Mouse (Mus musculus): Measurements from ENCODE around the gene Ubqln1. TPM values are rescaled to one million over a fixed set of nuclear protein-coding genes. Genes with fewer than 3 reads are reported as not detected.
A peak's percentile ranks its signal among the peaks of the same experiment; 100 is the strongest.
"Not testable (repeated sequence)": the region's sequence is repeated elsewhere in the genome, so short reads cannot be mapped to it uniquely, and the experiment has no call there.

The Ubqln1 gene
- polyA plus RNA-seq, 1 experiment, result 95.2 TPM

DNA sequence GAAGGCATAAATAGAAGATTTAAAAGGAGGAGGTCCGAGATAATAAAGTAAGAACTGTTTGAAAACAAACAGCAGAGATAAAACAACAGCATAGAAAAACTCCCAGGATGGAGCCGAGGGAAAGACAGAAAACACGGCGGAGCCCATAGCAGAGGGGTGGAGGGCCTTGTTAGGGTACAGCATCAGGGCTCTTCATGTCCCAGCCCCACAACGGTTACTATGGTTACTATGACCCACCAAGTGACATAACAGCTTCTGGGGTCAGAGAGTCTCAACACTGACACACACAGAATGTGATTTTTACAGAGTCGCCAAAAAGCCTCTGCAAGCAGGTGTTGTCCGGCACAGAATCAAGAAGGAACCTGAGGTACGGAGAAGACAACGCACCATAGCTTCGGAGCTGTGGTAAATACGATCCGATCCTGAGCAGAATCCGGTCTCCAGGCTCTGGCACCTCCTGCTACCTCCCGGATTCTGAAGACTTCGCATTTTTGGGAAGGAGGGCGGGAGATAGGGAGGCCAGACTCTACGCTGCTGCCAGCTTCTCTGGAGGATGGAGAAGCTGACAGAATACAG is 67.1 kb downstream of the Ubqln1 start:
- H3K4me3 ChIP-seq (ENCODE audit: control insufficient read depth, low read depth, low read length), result peak overlapping the region; percentile 82
- no peaks in the 10 kb centered on the region for H3K36me3 ChIP-seq (ENCODE audit: control insufficient read depth, insufficient read depth, low read length)
- TF ChIP-seq POLR2A (IDR thresholded peaks at IDR 0.05; ENCODE audit: control insufficient read depth, low read depth, low read length) (peak; percentile 54; the same call in 1 of the 2 replicates), CTCF (IDR thresholded peaks at IDR 0.05; ENCODE audit: control insufficient read depth, insufficient read depth, insufficient replicate concordance, low read depth, low read length) (no peak)
- no peaks in the 10 kb centered on the region for H3K27me3 ChIP-seq (ENCODE audit: control insufficient read depth, insufficient read depth, low read length)
- peak overlapping the region; percentile 61 for H3K27ac ChIP-seq (ENCODE audit: control insufficient read depth, insufficient read depth, low read depth, low read length)
- H3K4me1 ChIP-seq (ENCODE audit: control insufficient read depth, insufficient read depth, low read length), result no peaks in the 10 kb centered on the region; the same call in 1 of the 2 replicates

DNA sequence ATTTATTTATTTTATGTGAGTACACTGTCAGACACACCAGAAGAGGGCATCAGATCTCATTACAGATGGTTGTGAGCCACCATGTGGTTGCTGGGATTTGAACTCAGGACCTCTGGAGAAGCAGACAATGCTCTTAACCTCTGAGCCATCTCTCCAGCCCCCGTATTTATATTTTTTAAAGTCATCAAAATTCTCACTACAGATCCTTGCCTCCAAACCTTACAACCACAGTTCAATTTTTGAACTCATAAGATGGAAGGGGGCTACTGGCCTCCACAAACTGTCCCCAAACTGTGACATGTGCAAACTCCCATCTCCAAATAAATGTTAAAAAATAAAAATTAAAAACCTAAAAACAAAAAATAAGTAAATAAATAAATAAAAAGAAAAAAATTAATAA is 67.7 kb downstream of the Ubqln1 start:
- H3K4me1 ChIP-seq (ENCODE audit: control insufficient read depth, insufficient read depth, low read length), result no peaks in the 10 kb centered on the region; the same call in 1 of the 2 replicates
- no peak overlapping the region for H3K4me3 ChIP-seq (ENCODE audit: control insufficient read depth, low read depth, low read length)
- no peaks in the 10 kb centered on the region for H3K27me3 ChIP-seq (ENCODE audit: control insufficient read depth, insufficient read depth, low read length)
- no peak overlapping the region for H3K27ac ChIP-seq (ENCODE audit: control insufficient read depth, insufficient read depth, low read depth, low read length)
- TF ChIP-seq CTCF (IDR thresholded peaks at IDR 0.05; ENCODE audit: control insufficient read depth, insufficient read depth, insufficient replicate concordance, low read depth, low read length), result no peak
- no peak for TF ChIP-seq POLR2A (IDR thresholded peaks at IDR 0.05; ENCODE audit: control insufficient read depth, low read depth, low read length)
- no peaks in the 10 kb centered on the region for H3K36me3 ChIP-seq (ENCODE audit: control insufficient read depth, insufficient read depth, low read length)

- not testable (repeated sequence) for H3K27ac ChIP-seq (ENCODE audit: control insufficient read depth, insufficient read depth, low read depth, low read length); H3K4me1 ChIP-seq (ENCODE audit: control insufficient read depth, insufficient read depth, low read length); H3K27me3 ChIP-seq (ENCODE audit: control insufficient read depth, insufficient read depth, low read length); H3K36me3 ChIP-seq (ENCODE audit: control insufficient read depth, insufficient read depth, low read length)
- peak overlapping the region; percentile 70 for H3K4me3 ChIP-seq (ENCODE audit: control insufficient read depth, low read depth, low read length)
Measured at GRCm38 (mm10) chr13:58146603-58147002, 68.8 kb downstream of the Ubqln1 start.

GRCm38 (mm10) chr13:58131692-58132091 is 83.8 kb downstream of the Ubqln1 start:
- peaks cover 4% of the 10 kb centered on the region; the same call in 1 of the 2 replicates for H3K36me3 ChIP-seq (ENCODE audit: control insufficient read depth, insufficient read depth, low read length)
- no peak overlapping the region for H3K27ac ChIP-seq (ENCODE audit: control insufficient read depth, insufficient read depth, low read depth, low read length)
- H3K27me3 ChIP-seq (ENCODE audit: control insufficient read depth, insufficient read depth, low read length), result no peaks in the 10 kb centered on the region
- H3K4me1 ChIP-seq (ENCODE audit: control insufficient read depth, insufficient read depth, low read length), result peaks cover 3% of the 10 kb centered on the region
- no peak for TF ChIP-seq CTCF (IDR thresholded peaks at IDR 0.05; ENCODE audit: control insufficient read depth, insufficient read depth, insufficient replicate concordance, low read depth, low read length)
- TF ChIP-seq POLR2A (IDR thresholded peaks at IDR 0.05; ENCODE audit: control insufficient read depth, low read depth, low read length), result no peak
- H3K4me3 ChIP-seq (ENCODE audit: control insufficient read depth, low read depth, low read length), result no peak overlapping the region; the same call in 1 of the 2 replicates

- Histone ChIP-seq H3K27me3 (ENCODE audit: control insufficient read depth, insufficient read depth, low read length) (no peaks in the 10 kb centered on the region), H3K36me3 (ENCODE audit: control insufficient read depth, insufficient read depth, low read length) (peaks cover 5% of the 10 kb centered on the region; the same call in 1 of the 2 replicates), H3K4me1 (ENCODE audit: control insufficient read depth, insufficient read depth, low read length) (peaks cover 3% of the 10 kb centered on the region), H3K27ac (ENCODE audit: control insufficient read depth, insufficient read depth, low read depth, low read length) (peak overlapping the region; percentile 100), H3K4me3 (ENCODE audit: control insufficient read depth, low read depth, low read length) (peak overlapping the region; percentile 95)
- TF ChIP-seq POLR2A (IDR thresholded peaks at IDR 0.05; ENCODE audit: control insufficient read depth, low read depth, low read length), result peak; percentile 30; the same call in 1 of the 2 replicates
- TF ChIP-seq CTCF (IDR thresholded peaks at IDR 0.05; ENCODE audit: control insufficient read depth, insufficient read depth, insufficient replicate concordance, low read depth, low read length), result no peak
Measured at GRCm38 (mm10) chr13:58129687-58130246, 85.7 kb downstream of the Ubqln1 start.

DNA sequence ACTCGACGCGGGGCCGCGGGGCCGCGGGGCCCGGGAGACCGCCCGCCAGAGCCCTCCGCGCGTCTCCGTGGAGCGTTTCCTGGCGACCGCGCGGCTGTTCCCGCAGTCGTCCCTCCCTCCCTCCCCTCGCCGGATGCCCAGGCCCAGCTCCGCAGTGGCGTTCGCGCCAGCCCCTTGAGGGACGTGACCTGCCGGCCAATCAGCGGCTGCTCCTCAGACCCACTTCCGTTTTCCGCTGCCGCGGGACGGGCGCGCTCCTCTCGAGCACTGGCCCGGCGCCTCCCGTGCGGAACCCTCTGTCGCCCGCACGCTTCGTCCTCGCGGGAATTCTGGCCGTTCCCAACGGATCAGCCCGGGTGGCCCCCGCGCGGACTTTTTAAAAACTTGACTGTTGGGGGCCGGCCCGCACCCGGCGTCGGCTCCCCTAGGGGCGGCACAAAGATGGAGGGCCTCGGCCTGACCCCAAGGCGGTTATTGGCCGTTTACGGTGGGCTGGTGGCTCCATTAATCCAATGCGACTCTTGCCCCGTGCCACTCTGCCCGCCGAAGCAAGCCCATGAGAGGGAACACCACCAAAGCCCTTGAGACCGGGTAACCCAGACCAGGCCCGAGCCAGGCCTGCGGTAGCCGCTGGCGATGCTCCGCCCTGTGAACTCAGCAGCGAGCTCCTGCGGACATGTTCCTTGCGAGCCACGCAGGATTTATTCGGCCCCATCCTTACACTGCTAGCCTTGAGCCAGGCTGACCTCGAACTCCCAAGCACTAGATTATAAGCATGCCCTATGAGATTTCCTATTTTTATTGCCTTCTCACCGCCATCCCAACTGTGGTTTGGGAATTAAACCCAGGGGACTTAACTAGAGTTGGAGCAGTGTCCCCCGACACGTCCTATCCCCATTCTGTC is 86.4 kb downstream of the Ubqln1 start:
- Histone ChIP-seq H3K4me1 (ENCODE audit: control insufficient read depth, insufficient read depth, low read length) (peaks cover 3% of the 10 kb centered on the region), H3K27ac (ENCODE audit: control insufficient read depth, insufficient read depth, low read depth, low read length) (peak overlapping the region; percentile 100), H3K4me3 (ENCODE audit: control insufficient read depth, low read depth, low read length) (peak overlapping the region; percentile 95), H3K36me3 (ENCODE audit: control insufficient read depth, insufficient read depth, low read length) (peaks cover 5% of the 10 kb centered on the region; the same call in 1 of the 2 replicates), H3K27me3 (ENCODE audit: control insufficient read depth, insufficient read depth, low read length) (no peaks in the 10 kb centered on the region)
- TF ChIP-seq POLR2A (IDR thresholded peaks at IDR 0.05; ENCODE audit: control insufficient read depth, low read depth, low read length) (peak; percentile 76), CTCF (IDR thresholded peaks at IDR 0.05; ENCODE audit: control insufficient read depth, insufficient read depth, insufficient replicate concordance, low read depth, low read length) (no peak)

DNA sequence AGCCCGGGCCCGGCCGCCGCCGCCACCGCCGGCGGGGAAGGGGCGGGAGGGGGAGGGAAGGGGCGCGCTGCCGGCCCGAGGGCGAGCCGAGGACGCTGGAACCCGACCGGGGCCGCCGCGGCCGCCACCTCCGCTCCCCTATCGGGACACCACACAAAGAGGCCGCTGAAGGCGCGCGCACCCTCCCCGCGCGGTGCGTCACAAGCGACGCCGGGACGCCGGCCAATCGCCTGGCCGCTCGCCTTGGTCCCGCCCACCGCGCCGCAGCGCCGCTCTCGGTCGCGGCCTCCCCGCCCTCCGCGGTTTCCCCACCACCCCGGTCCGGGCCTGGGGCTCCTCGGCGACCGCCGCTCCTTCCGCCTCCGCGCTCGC is 87.1 kb downstream of the Ubqln1 start, which contains the start of gene Hnrnpa0:
Gene Hnrnpa0 (minus strand): TSS at position 161 of the 372 bp plus-strand sequence.
- Histone ChIP-seq H3K4me3 (ENCODE audit: control insufficient read depth, low read depth, low read length) (peak within 1 kb of the TSS; percentile 95), H3K27me3 (ENCODE audit: control insufficient read depth, insufficient read depth, low read length) (no peaks in the 10 kb centered on the region), H3K36me3 (ENCODE audit: control insufficient read depth, insufficient read depth, low read length) (peaks cover 5% of the 10 kb centered on the region; the same call in 1 of the 2 replicates), H3K27ac (ENCODE audit: control insufficient read depth, insufficient read depth, low read depth, low read length) (peak within 1 kb of the TSS; percentile 100), H3K4me1 (ENCODE audit: control insufficient read depth, insufficient read depth, low read length) (peaks cover 3% of the 10 kb centered on the region)
- TF ChIP-seq CTCF (IDR thresholded peaks at IDR 0.05; ENCODE audit: control insufficient read depth, insufficient read depth, insufficient replicate concordance, low read depth, low read length) (no peak), POLR2A (IDR thresholded peaks at IDR 0.05; ENCODE audit: control insufficient read depth, low read depth, low read length) (peak; percentile 50)
